Mouse (Mus musculus) A20 (cell line): ENCODE results near the gene Gpr55.

ENCODE experiments used
- DNase-seq: peaks from one replicate; pipeline ENCODE4 v3.0.0-alpha.2; 2011; ENCODE audit warnings: low read depth, low spot score

Gpr55 gene

GRCm38 (mm10) chr1:85960873-85961272, at the start of gene Gpr55:
TSS of gene Gpr55 (minus strand) at chr1:85961007.
- DNase-seq, result peak; percentile 62

- DNase-seq, result peak; percentile 86
Observed at GRCm38 (mm10) chr1:86007778-86008177, 47.0 kb upstream of the Gpr55 start.

GRCm38 (mm10) chr1:86006040-86006439, 45.2 kb upstream of the Gpr55 start:
- no peak for DNase-seq

- no peak for DNase-seq
Observed at GRCm38 (mm10) chr1:86005540-86005939, 44.7 kb upstream of the Gpr55 start.

- no peak for DNase-seq
Observed at GRCm38 (mm10) chr1:85999853-86000570, 39.2 kb upstream of the Gpr55 start.

- peak; percentile 32 for DNase-seq
Observed at GRCm38 (mm10) chr1:85998012-85998411, 37.2 kb upstream of the Gpr55 start.

- DNase-seq, result no peak
Observed at GRCm38 (mm10) chr1:85997221-85997620, 36.4 kb upstream of the Gpr55 start.

GRCm38 (mm10) chr1:85993541-85993940, 32.7 kb upstream of the Gpr55 start:
- DNase-seq, result no peak

- no peak for DNase-seq
Observed at GRCm38 (mm10) chr1:85992175-85992574, 31.4 kb upstream of the Gpr55 start.

- peak; percentile 65 for DNase-seq
Observed at GRCm38 (mm10) chr1:85988882-85989281, 28.1 kb upstream of the Gpr55 start.

- DNase-seq, result peak; percentile 53
Observed at GRCm38 (mm10) chr1:85988351-85988750, 27.5 kb upstream of the Gpr55 start.

GRCm38 (mm10) chr1:85985784-85986183, 25.0 kb upstream of the Gpr55 start:
- DNase-seq, result no peak

- DNase-seq, result peak; percentile 43
Observed at GRCm38 (mm10) chr1:85981738-85982357, 21.0 kb upstream of the Gpr55 start.

- DNase-seq, result peak; percentile 73
Observed at GRCm38 (mm10) chr1:85977709-85978108, 16.9 kb upstream of the Gpr55 start.

- no peak for DNase-seq
Observed at GRCm38 (mm10) chr1:85973468-85973877, 12.7 kb upstream of the Gpr55 start.

GRCm38 (mm10) chr1:85972341-85972740, 11.5 kb upstream of the Gpr55 start:
- no peak for DNase-seq

GRCm38 (mm10) chr1:85971070-85971469, 10.3 kb upstream of the Gpr55 start:
- no peak for DNase-seq

GRCm38 (mm10) chr1:85969519-85969918, 8.7 kb upstream of the Gpr55 start:
- DNase-seq, result no peak

- DNase-seq, result no peak
Observed at GRCm38 (mm10) chr1:85969081-85969480, 8.3 kb upstream of the Gpr55 start.

- no peak for DNase-seq
Observed at GRCm38 (mm10) chr1:85965856-85966255, 5.0 kb upstream of the Gpr55 start.

- peak; percentile 67 for DNase-seq
Observed at GRCm38 (mm10) chr1:85962081-85962480, 1.3 kb upstream of the Gpr55 start.

- no peak for DNase-seq
Observed at GRCm38 (mm10) chr1:85959889-85960276, 924 bp downstream of the Gpr55 start.
